21 mouse cellular contexts compared by ENCODE assay signal in genomic region chr5:74289957-74290356, GRCm38 (mm10).
"Had no signal": no experiment of that assay in that cellular context is flagged by ENCODE, and none has a peak within 500 bp of the region (broad histone marks: within the 10 kb centered on the region; RNA-seq: fewer than 3 reads in every experiment).

No protein-coding gene starts in this region.

- H3K27me3 ChIP-seq: limb, embryonic 13.5 days; liver, embryonic 12.5 days; liver, embryonic 15.5 days; lung, embryonic 15.5 days had no signal

- H3K27ac ChIP-seq: limb, embryonic 13.5 days; liver, embryonic 12.5 days; liver, embryonic 15.5 days; lung, embryonic 15.5 days; stomach, postnatal 0 days had no signal

- H3K36me3 ChIP-seq: limb, embryonic 13.5 days; liver, embryonic 12.5 days; liver, embryonic 15.5 days; lung, embryonic 15.5 days had no signal

- H3K4me3 ChIP-seq: limb, embryonic 13.5 days; liver, embryonic 12.5 days; liver, embryonic 15.5 days; lung, embryonic 15.5 days had no signal

- DNase-seq: kidney, adult 18-20 months; kidney, adult 9 months; kidney, postnatal 10 days; kidney, postnatal 36 days; left cerebral cortex, postnatal 4 days; liver; lung, adult 18-20 months; lung, postnatal 10 days; lung, postnatal 4 days; midbrain, embryonic 14.5 days; right cerebral cortex, adult 18-20 months; right cerebral cortex, postnatal 14 days; right cerebral cortex, postnatal 4 days; thymus, postnatal 25 days had no signal

- H3K4me2 ChIP-seq: limb, embryonic 13.5 days; liver, embryonic 12.5 days; liver, embryonic 15.5 days; lung, embryonic 15.5 days; midbrain, embryonic 11.5 days had no signal

- H3K9me3 ChIP-seq: limb, embryonic 13.5 days; liver, embryonic 12.5 days; liver, embryonic 15.5 days; lung, embryonic 15.5 days had no signal

- H3K9ac ChIP-seq: limb, embryonic 13.5 days; liver, embryonic 12.5 days; liver, embryonic 15.5 days; lung, embryonic 15.5 days had no signal

- ATAC-seq: intestine, embryonic 16.5 days; liver, embryonic 12.5 days had no signal
